Mouse (Mus musculus): ENCODE results near the gene Rcor1. TPM values are rescaled to one million over a fixed set of nuclear protein-coding genes. Genes with fewer than 3 reads are reported as not detected.

Gene Rcor1
- total and polyA plus RNA-seq, 2 experiments from 2014 or later, result 3.1 to 13.1 TPM

DNA sequence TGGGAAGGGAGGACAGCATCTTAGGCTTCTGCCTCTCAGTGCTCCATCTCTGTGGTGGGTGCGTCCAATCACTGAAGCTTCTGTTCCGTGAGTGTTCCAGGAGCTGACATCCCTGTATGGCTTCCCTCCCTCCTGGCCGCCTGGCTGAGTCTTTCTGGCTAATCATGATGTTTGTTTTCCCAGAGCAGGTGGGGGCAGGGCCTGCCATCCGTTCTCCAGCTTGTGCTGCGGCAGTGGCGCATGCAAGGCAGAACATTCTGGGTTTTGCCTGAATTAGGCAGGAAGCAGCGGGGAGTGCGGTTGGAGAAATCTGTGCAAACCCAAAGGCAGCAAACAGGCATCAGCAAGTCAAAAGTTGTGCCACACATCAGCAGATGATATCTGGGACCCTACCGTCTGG is 106.1 kb downstream of the Rcor1 start:
- ATAC-seq (0 out of 2 replicates have a peak, but pooled peaks have one; percentile 24), DNase-seq (ENCODE audit: low spot score) (peak; percentile 71)
- Histone ChIP-seq H3K9ac (replicated peaks; ENCODE audit: low read length) (no peak overlapping the region), H3K36me3 (ENCODE audit: insufficient read depth, low read length) (no peaks in the 10 kb centered on the region), H3K4me1 (ENCODE audit: insufficient read depth, low read length) (peaks cover 20% of the 10 kb centered on the region), H3K27me3 (ENCODE audit: insufficient read depth, low read length) (no peaks in the 10 kb centered on the region), H3K4me3 (ENCODE audit: low read length) (no peak overlapping the region), H3K9me3 (ENCODE audit: low read length) (no peaks in the 10 kb centered on the region), H3K27ac (peak overlapping the region; percentile 58), H3K4me2 (ENCODE audit: low read depth, low read length) (no peak overlapping the region)
- whole genome bisulfite sequencing, result 33% methylated on average over 9 of the region's 9 CpGs
- TF ChIP-seq CTCF (IDR thresholded peaks at IDR 0.05; ENCODE audit: low read depth), result no peak

GRCm38 (mm10) chr12:111149495-111150235 is 110.5 kb downstream of the Rcor1 start:
- 65% methylated on average over 17 of the region's 17 CpGs for WGBS

GRCm38 (mm10) chr12:111150236-111150596 is 111.1 kb downstream of the Rcor1 start:
- Histone ChIP-seq H3K4me1 (ENCODE audit: insufficient read depth, low read length) (peaks cover 7% of the 10 kb centered on the region), H3K27me3 (ENCODE audit: insufficient read depth, low read length) (no peaks in the 10 kb centered on the region), H3K27ac (no peak overlapping the region), H3K9ac (replicated peaks; ENCODE audit: low read length) (no peak overlapping the region), H3K4me2 (ENCODE audit: low read depth, low read length) (no peak overlapping the region), H3K4me3 (ENCODE audit: low read length) (no peak overlapping the region), H3K9me3 (ENCODE audit: low read length) (no peaks in the 10 kb centered on the region), H3K36me3 (ENCODE audit: insufficient read depth, low read length) (no peaks in the 10 kb centered on the region)
- ATAC-seq (no peak), DNase-seq (ENCODE audit: low spot score) (no peak)
- WGBS, result 10% methylated on average over 6 of the region's 6 CpGs
- TF ChIP-seq CTCF (IDR thresholded peaks at IDR 0.05; ENCODE audit: low read depth), result no peak

More at GRCm38 (mm10) chr12:111149495-111150235, 110.5 kb downstream of the Rcor1 start:
- peaks cover 11% of the 10 kb centered on the region for H3K4me1 ChIP-seq (ENCODE audit: insufficient read depth, low read length)
- no peaks in the 10 kb centered on the region for H3K9me3 ChIP-seq (ENCODE audit: low read length)
- no peak overlapping the region for H3K4me3 ChIP-seq (ENCODE audit: low read length)
- ATAC-seq (no peak), DNase-seq (ENCODE audit: low spot score) (no peak)
- H3K4me2 ChIP-seq (ENCODE audit: low read depth, low read length), result no peak overlapping the region
- TF ChIP-seq CTCF (IDR thresholded peaks at IDR 0.05; ENCODE audit: low read depth), result no peak
- no peak overlapping the region for H3K9ac ChIP-seq (replicated peaks; ENCODE audit: low read length)
- H3K36me3 ChIP-seq (ENCODE audit: insufficient read depth, low read length), result no peaks in the 10 kb centered on the region
- H3K27ac ChIP-seq, result no peak overlapping the region
- no peaks in the 10 kb centered on the region for H3K27me3 ChIP-seq (ENCODE audit: insufficient read depth, low read length)

- Histone ChIP-seq H3K27ac (no peak overlapping the region), H3K9ac (replicated peaks; ENCODE audit: low read length) (no peak overlapping the region), H3K9me3 (ENCODE audit: low read length) (no peaks in the 10 kb centered on the region), H3K4me3 (ENCODE audit: low read length) (no peak overlapping the region), H3K36me3 (ENCODE audit: insufficient read depth, low read length) (no peaks in the 10 kb centered on the region), H3K4me2 (ENCODE audit: low read depth, low read length) (no peak overlapping the region), H3K4me1 (ENCODE audit: insufficient read depth, low read length) (no peaks in the 10 kb centered on the region; the same call in 1 of the 2 replicates), H3K27me3 (ENCODE audit: insufficient read depth, low read length) (no peaks in the 10 kb centered on the region)
- 93% methylated on average over 5 of the region's 5 CpGs for WGBS
- DNase-seq (ENCODE audit: low spot score), result no peak
- TF ChIP-seq CTCF (IDR thresholded peaks at IDR 0.05; ENCODE audit: low read depth), result no peak
- no peak for ATAC-seq
Measured at GRCm38 (mm10) chr12:111151422-111152156, 112.4 kb downstream of the Rcor1 start.

DNA sequence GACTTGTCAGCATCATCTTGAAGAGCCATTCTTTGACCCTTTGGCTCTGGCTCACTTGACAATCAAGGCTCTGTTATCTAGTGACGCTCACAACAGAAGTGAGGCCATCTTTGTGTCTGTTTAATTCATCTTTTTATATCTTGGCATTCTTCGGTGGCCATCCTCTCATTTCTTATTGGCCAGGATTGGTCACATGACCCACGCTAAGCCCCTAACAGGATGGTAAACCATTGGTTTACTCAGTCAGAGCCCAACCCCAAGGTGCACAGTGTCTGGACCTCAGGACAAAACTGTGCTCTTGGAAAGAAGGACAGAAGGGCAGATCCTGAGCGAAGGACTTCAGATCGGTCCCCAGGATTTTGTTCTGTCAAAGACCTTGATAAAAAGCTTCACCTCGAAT is 113.4 kb downstream of the Rcor1 start:
- Histone ChIP-seq H3K27me3 (ENCODE audit: insufficient read depth, low read length) (no peaks in the 10 kb centered on the region), H3K9me3 (ENCODE audit: low read length) (no peaks in the 10 kb centered on the region), H3K36me3 (ENCODE audit: insufficient read depth, low read length) (no peaks in the 10 kb centered on the region), H3K9ac (replicated peaks; ENCODE audit: low read length) (no peak overlapping the region), H3K4me1 (ENCODE audit: insufficient read depth, low read length) (no peaks in the 10 kb centered on the region; the same call in 1 of the 2 replicates), H3K4me2 (ENCODE audit: low read depth, low read length) (no peak overlapping the region), H3K27ac (peak overlapping the region; percentile 48; the same call in 1 of the 2 replicates), H3K4me3 (ENCODE audit: low read length) (no peak overlapping the region)
- TF ChIP-seq CTCF (IDR thresholded peaks at IDR 0.05; ENCODE audit: low read depth), result no peak
- WGBS, result 84% methylated on average over 6 of the region's 6 CpGs
- ATAC-seq (no peak), DNase-seq (ENCODE audit: low spot score) (no peak)

- no peaks in the 10 kb centered on the region; the same call in 1 of the 2 replicates for H3K4me1 ChIP-seq (ENCODE audit: insufficient read depth, low read length)
- no peak overlapping the region for H3K4me3 ChIP-seq (ENCODE audit: low read length)
- H3K27ac ChIP-seq, result peak overlapping the region; percentile 48; the same call in 1 of the 2 replicates
- no peaks in the 10 kb centered on the region for H3K27me3 ChIP-seq (ENCODE audit: insufficient read depth, low read length)
- DNase-seq (ENCODE audit: low spot score) (no peak), ATAC-seq (no peak)
- no peak overlapping the region; the same call in 1 of the 2 replicates for H3K9ac ChIP-seq (replicated peaks; ENCODE audit: low read length)
- H3K36me3 ChIP-seq (ENCODE audit: insufficient read depth, low read length), result no peaks in the 10 kb centered on the region
- TF ChIP-seq CTCF (IDR thresholded peaks at IDR 0.05; ENCODE audit: low read depth), result no peak
- H3K9me3 ChIP-seq (ENCODE audit: low read length), result no peaks in the 10 kb centered on the region
- no peak overlapping the region for H3K4me2 ChIP-seq (ENCODE audit: low read depth, low read length)
- WGBS, result 45% methylated on average over 7 of the region's 7 CpGs
Measured at GRCm38 (mm10) chr12:111152981-111153710, 114.0 kb downstream of the Rcor1 start.
